Mouse (Mus musculus) layer of hippocampus, postnatal 14 days (tissue): ENCODE data around the gene Ackr3. TPM values are rescaled to one million over a fixed set of nuclear protein-coding genes. Genes with fewer than 3 reads are reported as not detected.
A peak's percentile ranks its signal among the peaks of the same experiment; 100 is the strongest.

Source experiments
- DNase-seq, 2 experiments: peaks; one replicate each; pipeline ENCODE4 v3.0.0; 2021 to 2022; ENCODE audit warnings: low spot score in 2 of 2, mixed read lengths in 1 of 2
- long read RNA-seq, 2 experiments: library from polyadenylated mRNA; stranded (forward); transcript quantifications; one replicate each; pipeline ENCODE4 v2.0.0; 2021
- total RNA-seq, 2 experiments: library from RNA; stranded (reverse); gene quantifications; 2 replicates each; pipeline ENCODE4 v1.2.3; 2021

The Ackr3 gene
- total RNA-seq: 10 to 100 TPM; 10.9 to 14.5 TPM
- long read RNA-seq, experiment 1, transcript Ackr3-201 (2 exons, 3,065 nt): major isoform, 14 of 17 reads
- long read RNA-seq, experiment 1, partial matches to known transcripts: 0 of 17 reads
- long read RNA-seq, experiment 1, other reads (novel, unspliced or antisense): 3 of 17 reads
- long read RNA-seq, experiment 2, transcript Ackr3-201 (2 exons, 3,065 nt): major isoform, 29 of 34 reads
- long read RNA-seq, experiment 2, partial matches to known transcripts: 0 of 34 reads
- long read RNA-seq, experiment 2, other reads (novel, unspliced or antisense): 5 of 34 reads

- peak; percentile 73 to 85 for DNase-seq
Measured at GRCm38 (mm10) chr1:90203783-90204690, at the start of gene Ackr3. TSS of gene Ackr3 (plus strand) at chr1:90203980.

- DNase-seq: no peak
Measured at GRCm38 (mm10) chr1:90156589-90156988, 47.2 kb upstream of the Ackr3 start.

GRCm38 (mm10) chr1:90159927-90160326, 43.9 kb upstream of the Ackr3 start:
- no peak for DNase-seq

GRCm38 (mm10) chr1:90161623-90162022, 42.2 kb upstream of the Ackr3 start:
- DNase-seq: no peak

- DNase-seq: no peak
Measured at GRCm38 (mm10) chr1:90162379-90162857, 41.4 kb upstream of the Ackr3 start.

- no peak for DNase-seq
Measured at GRCm38 (mm10) chr1:90163161-90163560, 40.6 kb upstream of the Ackr3 start.

GRCm38 (mm10) chr1:90164319-90164718, 39.5 kb upstream of the Ackr3 start:
- no peak for DNase-seq

- no peak for DNase-seq
Measured at GRCm38 (mm10) chr1:90174338-90174737, 29.4 kb upstream of the Ackr3 start.

- DNase-seq: no peak
Measured at GRCm38 (mm10) chr1:90176223-90176622, 27.6 kb upstream of the Ackr3 start.

GRCm38 (mm10) chr1:90177565-90177964, 26.2 kb upstream of the Ackr3 start:
- DNase-seq: no peak

GRCm38 (mm10) chr1:90177978-90178377, 25.8 kb upstream of the Ackr3 start:
- no peak for DNase-seq

- no peak for DNase-seq
Measured at GRCm38 (mm10) chr1:90180479-90180878, 23.3 kb upstream of the Ackr3 start.

GRCm38 (mm10) chr1:90180966-90181699, 22.6 kb upstream of the Ackr3 start:
- DNase-seq: no peak

GRCm38 (mm10) chr1:90182521-90182920, 21.3 kb upstream of the Ackr3 start:
- no peak for DNase-seq

- no peak for DNase-seq
Measured at GRCm38 (mm10) chr1:90183602-90184001, 20.2 kb upstream of the Ackr3 start.

GRCm38 (mm10) chr1:90186173-90186572, 17.6 kb upstream of the Ackr3 start:
- DNase-seq: no peak

- no peak for DNase-seq
Measured at GRCm38 (mm10) chr1:90186874-90187273, 16.9 kb upstream of the Ackr3 start.

- no peak for DNase-seq
Measured at GRCm38 (mm10) chr1:90189046-90189445, 14.7 kb upstream of the Ackr3 start.

GRCm38 (mm10) chr1:90201246-90201645, 2.5 kb upstream of the Ackr3 start:
- no peak for DNase-seq

- no peak for DNase-seq
Measured at GRCm38 (mm10) chr1:90201655-90202054, 2.1 kb upstream of the Ackr3 start.

GRCm38 (mm10) chr1:90202207-90202978, 1.4 kb upstream of the Ackr3 start:
- peak; percentile 59 to 65 for DNase-seq
